Mouse (Mus musculus) liver, embryonic 14.5 days (tissue): ENCODE measurements around the gene 4933417A18Rik. TPM values are rescaled to one million over a fixed set of nuclear protein-coding genes. Genes with fewer than 3 reads are reported as not detected.
A peak's percentile ranks its signal among the peaks of the same experiment; 100 is the strongest.
"Not testable (repeated sequence)": the region's sequence is repeated elsewhere in the genome, so short reads cannot be mapped to it uniquely, and the experiment has no call there.

ENCODE experiments used
- ATAC-seq: fragments of 200-750 bp; cut with Nextera tagmentation; 2 replicates; pipeline ENCODE4 v1.8.0; 2017; ENCODE audit warnings: moderate number of reproducible peaks, mild to moderate bottlenecking, moderate library complexity; ENCODE audit not compliant: insufficient read depth
- DNase-seq, 3 experiments: peaks; one replicate each; pipeline ENCODE4 v3.0.0-alpha.2; 2012 to 2013; ENCODE audit warnings: low read depth in 3 of 3, low spot score in 3 of 3
- H3K27ac ChIP-seq: fragments of 300-500 bp; sonication (generic); 2 replicates; pipeline ENCODE4 v1.5.1; 2014; ENCODE audit warnings: moderate library complexity, mild to moderate bottlenecking, control low read depth, inconsistent platforms
- H3K27me3 ChIP-seq: fragments of 300-500 bp; sonication (generic); 2 replicates; pipeline ENCODE4 v1.6.1; 2014; ENCODE audit warnings: mild to moderate bottlenecking, low read length, moderate library complexity; ENCODE audit not compliant: control insufficient read depth, insufficient read depth
- H3K36me3 ChIP-seq: fragments of 300-500 bp; sonication (generic); replicated peaks from 2 replicates; pipeline ENCODE4 v1.6.1; 2014; ENCODE audit warnings: low read depth; ENCODE audit not compliant: control insufficient read depth, insufficient read depth
- H3K4me1 ChIP-seq, 2 experiments: fragments of 200-500 bp in 1 of 2; fragments of 300-500 bp in 1 of 2; sonication (generic) in 1 of 2; replicated peaks; 2 replicates each; pipeline ENCODE4 v1.6.1; 2012 to 2014; ENCODE audit warnings: antibody characterized with exemption in 1 of 2, inconsistent platforms in 1 of 2, low read length in 1 of 2; ENCODE audit not compliant: control insufficient read depth in 2 of 2, insufficient read depth in 2 of 2
- H3K4me2 ChIP-seq: fragments of 300-500 bp; sonication (generic); 2 replicates; pipeline ENCODE4 v1.6.1; 2014; ENCODE audit warnings: low read depth, mild to moderate bottlenecking, control low read depth, moderate library complexity
- H3K4me3 ChIP-seq, 2 experiments: fragments of 200-500 bp in 1 of 2; fragments of 300-500 bp in 1 of 2; sonication (generic) in 1 of 2; 2 replicates each; pipeline ENCODE4 v1.5.1; 2012 to 2014; ENCODE audit warnings: low read depth in 2 of 2, low read length in 2 of 2, mild to moderate bottlenecking in 2 of 2, control low read depth in 1 of 2, inconsistent platforms in 1 of 2, moderate library complexity in 1 of 2; ENCODE audit not compliant: insufficient read depth in 1 of 2
- H3K9ac ChIP-seq: fragments of 300-500 bp; sonication (generic); replicated peaks from 2 replicates; pipeline ENCODE4 v1.6.1; 2014; ENCODE audit warnings: mild to moderate bottlenecking, control low read depth, moderate library complexity
- H3K9me3 ChIP-seq: fragments of 300-500 bp; sonication (generic); 2 replicates; pipeline ENCODE4 v1.6.1; 2016; ENCODE audit warnings: low read length, mixed read lengths; ENCODE audit not compliant: control insufficient read depth
- CTCF ChIP-seq: IDR thresholded peaks from 2 replicates; pipeline ENCODE4 v1.5.1; 2016; ENCODE audit warnings: antibody characterized with exemption, low read depth, control low read depth
- EP300 ChIP-seq: IDR thresholded peaks from 2 replicates; pipeline ENCODE4 v1.6.1; 2016; ENCODE audit warnings: antibody characterized with exemption, low read depth
- WGBS: fragments of 180-500 bp; shearing (Covaris S2); extraction: QIAGEN DNeasy Blood & Tissue Kit; methylation state at CpG from one replicate; pipeline ENCODE4 v1.1.7; 2014; ENCODE audit not compliant: insufficient replicate concordance; 5-methylcytosine and 5-hydroxymethylcytosine counted together
- polyA plus RNA-seq, 2 experiments: library from polyadenylated mRNA; depleted of rRNA in 1 of 2; stranded (reverse) in 1 of 2; unstranded in 1 of 2; fragments of >200 nt; fragmentation: Nextera tagmentation in 1 of 2; extraction: Ambion mirVana in 1 of 2; gene quantifications; 2 replicates each; pipeline versions ENCODE4 v1.2.1 to v1.2.3; 2012 to 2014

Gene 4933417A18Rik
- polyA plus RNA-seq, 2 experiments, result not detected

DNA sequence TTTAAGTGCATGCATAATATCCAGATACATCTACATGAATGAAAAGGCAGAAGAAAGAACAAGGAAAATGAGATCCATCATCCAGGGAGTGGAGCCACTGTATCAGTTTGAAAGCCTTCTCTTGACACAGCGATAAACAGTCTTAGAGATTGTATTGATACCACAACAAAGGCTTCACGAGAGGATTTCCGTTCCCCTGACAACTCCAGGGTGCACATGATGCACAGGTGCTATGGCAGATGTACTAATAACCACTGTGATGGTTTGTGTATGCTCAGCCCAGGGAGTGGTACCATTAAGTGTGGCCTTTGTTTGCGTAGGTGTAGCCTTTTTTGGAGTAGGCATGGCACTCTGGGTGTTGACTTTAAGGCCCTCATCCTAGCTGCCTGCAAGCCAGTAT lies 32.7 kb downstream of the 4933417A18Rik start:
- Histone ChIP-seq H3K27me3 (no peaks in the 10 kb centered on the region), H3K4me3 (no peak overlapping the region), H3K9ac (no peak overlapping the region), H3K4me2 (no peak overlapping the region), H3K27ac (no peak overlapping the region), H3K4me1 (peaks cover 0 to 2% of the 10 kb centered on the region in 2 experiments; a peak in 1 of 4 replicates), H3K36me3 (no peaks in the 10 kb centered on the region), H3K9me3 (no peaks in the 10 kb centered on the region)
- WGBS, result 64% methylated on average over 4 of the region's 4 CpGs
- no peak for DNase-seq
- no peak for ATAC-seq
- TF ChIP-seq CTCF (no peak), EP300 (no peak)

DNA sequence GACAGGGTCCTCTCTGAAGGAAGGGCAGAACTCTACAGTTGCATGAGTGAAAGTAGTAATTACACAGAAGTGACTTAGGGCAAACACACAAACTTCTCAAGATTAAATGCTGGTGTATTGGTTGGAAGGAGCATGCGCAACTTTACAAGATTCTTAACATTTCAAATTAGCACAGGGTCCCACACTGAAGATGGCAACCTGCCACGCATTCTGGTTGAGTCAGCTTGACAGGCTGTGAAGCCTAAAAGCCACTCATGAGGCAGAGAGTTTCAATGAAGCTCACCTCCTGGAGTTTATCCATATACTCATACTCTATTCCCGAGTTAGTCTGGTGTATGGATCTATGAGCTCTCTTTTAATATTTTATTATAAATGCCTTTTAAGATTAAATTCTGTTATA lies 33.9 kb downstream of the 4933417A18Rik start:
- not testable (repeated sequence) for H3K9ac ChIP-seq, H3K4me3 ChIP-seq, H3K4me1 ChIP-seq, H3K27me3 ChIP-seq, H3K36me3 ChIP-seq, H3K4me2 ChIP-seq, H3K27ac ChIP-seq, DNase-seq, ATAC-seq, H3K9me3 ChIP-seq
- WGBS, result 57% methylated on average over 3 of the region's 3 CpGs

DNA sequence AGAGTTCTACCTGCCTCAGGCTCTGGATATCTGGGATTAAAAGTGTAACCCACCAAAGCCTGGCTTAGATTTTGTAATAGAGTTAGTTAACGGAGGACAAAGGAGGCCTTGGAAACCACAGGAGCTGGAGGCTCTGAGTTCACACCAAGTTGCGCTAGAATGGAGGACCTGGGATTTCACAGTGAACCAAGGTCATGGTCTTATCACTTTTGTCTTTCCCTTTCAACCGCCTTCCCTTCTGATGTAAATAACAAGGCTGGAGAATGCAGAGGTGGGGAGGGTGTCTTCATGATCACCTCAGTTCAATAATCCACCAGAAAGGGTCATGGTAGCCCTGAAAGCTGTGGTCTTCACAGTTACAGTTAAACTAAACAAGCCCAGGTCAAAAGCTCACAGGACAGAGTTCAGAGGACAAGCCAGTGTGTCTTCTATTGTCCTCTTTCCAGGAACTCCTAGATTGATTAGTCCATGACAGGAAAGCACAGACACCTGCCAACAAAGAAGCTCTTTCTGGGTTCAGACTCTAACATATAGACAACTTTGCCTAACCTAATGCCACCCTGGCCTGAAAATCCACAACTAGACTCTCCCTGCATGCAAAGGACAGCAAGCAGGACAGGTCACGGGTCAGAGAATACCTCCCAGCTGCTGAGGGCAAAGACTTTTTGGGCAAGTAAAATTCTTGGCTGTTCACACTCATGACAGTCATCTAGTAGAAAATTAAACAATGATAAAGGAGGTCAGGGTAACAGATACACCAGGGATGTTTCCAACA lies 37.0 kb downstream of the 4933417A18Rik start:
- ATAC-seq, result no peak
- Histone ChIP-seq H3K27me3 (peaks cover 15% of the 10 kb centered on the region), H3K27ac (no peak overlapping the region), H3K36me3 (no peaks in the 10 kb centered on the region), H3K4me2 (no peak overlapping the region), H3K9me3 (no peaks in the 10 kb centered on the region), H3K9ac (no peak overlapping the region), H3K4me3 (no peak overlapping the region), H3K4me1 (peaks cover 2% of the 10 kb centered on the region in 2 experiments; a peak in 1 of 4 replicates)
- no peak for TF ChIP-seq EP300
- 54% methylated on average over 4 of the region's 4 CpGs for WGBS
- DNase-seq, result no peak

DNA sequence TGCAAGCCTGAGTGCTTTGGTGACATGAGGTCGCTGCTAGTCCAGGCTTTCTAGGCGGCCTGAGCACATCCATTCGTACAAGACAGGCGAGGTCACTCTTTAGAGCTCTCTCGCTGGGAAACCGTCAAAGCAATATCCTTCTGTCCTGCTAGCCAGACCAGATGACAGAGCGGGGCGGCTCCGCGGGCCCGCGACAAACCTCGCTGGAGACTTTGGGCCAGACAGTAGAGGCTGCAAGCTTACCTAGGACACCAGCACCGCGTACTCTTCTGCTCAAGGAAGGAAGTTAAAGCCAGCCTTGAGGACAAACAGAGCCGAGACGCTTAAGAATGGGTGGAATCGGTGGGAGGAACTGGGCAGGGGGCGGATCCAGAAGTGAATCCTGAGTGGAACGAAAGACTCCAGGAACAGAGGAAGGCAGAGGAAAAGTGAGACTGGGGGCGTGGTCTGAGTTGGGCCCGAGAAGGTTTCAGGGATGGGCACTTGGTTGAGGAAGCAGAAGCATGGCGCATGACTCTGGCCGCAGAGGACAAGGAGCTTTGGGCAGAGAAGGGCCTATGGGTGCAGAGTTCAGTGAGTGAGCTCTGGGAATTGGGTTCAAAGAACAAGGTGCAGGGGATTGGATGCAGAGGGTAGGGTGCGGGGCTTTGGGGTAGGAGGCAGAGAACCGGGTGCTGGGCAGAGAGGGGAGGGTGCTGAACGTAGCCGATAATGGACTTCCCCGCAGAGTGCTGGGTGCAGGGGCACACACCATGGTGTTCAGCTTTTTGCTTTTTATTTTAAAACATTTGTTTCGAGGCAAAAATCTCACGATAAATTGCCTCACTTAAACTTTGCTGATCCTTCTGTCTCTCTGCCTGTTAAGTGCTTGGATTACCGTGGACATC lies 39.5 kb downstream of the 4933417A18Rik start, which contains the start of gene Eci3:
Gene Eci3, minus strand, starts transcription at position 300 of the 887 bp plus-strand sequence.
- ATAC-seq, result no peak
- Histone ChIP-seq H3K4me2 (peak within 1 kb of the TSS; percentile 62), H3K27me3 (peaks cover 15% of the 10 kb centered on the region), H3K9me3 (no peaks in the 10 kb centered on the region), H3K4me3 (peak within 1 kb of the TSS; percentile 32 to 39), H3K9ac (no peak within 1 kb of the TSS), H3K36me3 (no peaks in the 10 kb centered on the region), H3K27ac (no peak within 1 kb of the TSS), H3K4me1 (peaks cover 2% of the 10 kb centered on the region in 2 experiments; a peak in 1 of 4 replicates)
- WGBS, result 3% methylated on average over 32 of the region's 32 CpGs
- DNase-seq, result no peak
- TF ChIP-seq EP300, result no peak
- TF ChIP-seq CTCF, result no peak

- peak overlapping the region in 1 of 2 experiments; percentile 39; a peak in 1 of 4 replicates for H3K4me3 ChIP-seq
- H3K27me3 ChIP-seq, result peaks cover 15% of the 10 kb centered on the region
Measured at GRCm38 (mm10) chr13:34964419-34964818, 40.2 kb downstream of the 4933417A18Rik start.

More at GRCm38 (mm10) chr13:34964419-34964818, 40.2 kb downstream of the 4933417A18Rik start:
- H3K9ac ChIP-seq, result no peak overlapping the region
- ATAC-seq (no peak), DNase-seq (no peak)
- TF ChIP-seq CTCF (no peak), EP300 (no peak)
- H3K4me2 ChIP-seq, result peak overlapping the region; percentile 62
- H3K4me1 ChIP-seq, result peaks cover 2% of the 10 kb centered on the region in 2 experiments; a peak in 1 of 4 replicates
- H3K27ac ChIP-seq, result no peak overlapping the region
- 3% methylated on average over 14 of the region's 14 CpGs for WGBS
- H3K9me3 ChIP-seq, result no peaks in the 10 kb centered on the region
- H3K36me3 ChIP-seq, result no peaks in the 10 kb centered on the region
